Mouse (Mus musculus) thymus, adult 2 months (tissue): Measurements from ENCODE around the gene Fam20b.

Experiments used
- CTCF ChIP-seq: fragments of 200-500 bp; IDR thresholded peaks from 2 replicates; pipeline ENCODE4 v1.5.1; 2012; ENCODE audit warnings: mild to moderate bottlenecking, control low read depth, low read length, moderate library complexity, borderline replicate concordance; ENCODE audit not compliant: control insufficient read depth, poor library complexity, insufficient read depth; ENCODE audit errors: extremely low read depth
- POLR2A ChIP-seq: fragments of 200-500 bp; IDR thresholded peaks from 2 replicates; pipeline ENCODE4 v1.6.1; 2012; ENCODE audit warnings: mild to moderate bottlenecking, low read length, control low read depth, moderate library complexity; ENCODE audit not compliant: control insufficient read depth, poor library complexity, insufficient read depth; ENCODE audit errors: extremely low read depth

DNA sequence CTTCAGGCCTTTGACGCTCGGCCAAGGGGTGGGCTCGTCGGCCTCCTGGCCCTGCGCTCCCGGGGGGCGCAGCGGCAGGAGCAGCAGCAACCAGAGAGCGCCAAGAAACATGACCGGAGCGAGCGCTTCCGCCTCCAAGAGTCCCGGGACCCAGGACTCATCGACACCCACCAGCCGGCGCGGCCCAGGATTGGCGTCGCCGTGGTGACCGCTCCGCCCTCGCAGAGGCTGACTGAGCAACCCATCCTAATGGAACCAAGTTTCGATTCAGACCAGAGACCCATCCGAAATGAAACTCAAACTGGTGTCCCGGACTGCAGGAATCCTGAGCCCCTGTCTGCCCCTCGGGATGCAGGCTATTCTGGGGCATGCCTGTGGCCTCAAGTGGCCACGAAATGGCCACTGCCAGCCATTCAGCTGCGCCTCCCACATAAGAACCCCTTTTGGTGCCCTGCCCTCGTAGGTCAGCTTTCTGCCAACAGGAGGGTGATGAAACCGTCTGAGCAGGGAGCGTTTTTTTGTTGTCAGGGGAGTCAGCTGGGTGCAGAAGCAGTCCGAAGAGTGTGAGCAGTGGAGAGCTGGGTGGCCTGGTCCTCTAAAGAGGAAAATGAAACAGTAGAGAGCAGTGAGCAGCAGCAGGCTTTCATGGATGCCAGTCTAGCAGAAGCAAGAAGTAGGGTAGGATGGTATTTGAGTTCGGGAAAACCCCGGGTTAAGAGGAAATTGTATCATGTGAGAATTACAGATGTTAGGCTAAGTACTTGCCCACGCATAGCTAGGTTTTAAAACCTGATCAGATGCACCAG is 44.5 kb downstream of the Fam20b start, which contains the start of gene Tor3a:
- TF ChIP-seq CTCF (no peak), POLR2A (0 out of 2 replicates have a peak, but pooled peaks have one; percentile 29)
